Mouse (Mus musculus) ES-Bruce4 (cell line): ENCODE measurements around the gene Gpr31b.
"Not testable (repeated sequence)": the region's sequence is repeated elsewhere in the genome, so short reads cannot be mapped to it uniquely, and the experiment has no call there.

ENCODE experiments used
- CTCF ChIP-seq: IDR thresholded peaks from one replicate; pipeline ENCODE4 v1.8.1; 2011; ENCODE audit warnings: low read depth, low read length
- EP300 ChIP-seq: IDR thresholded peaks from 2 replicates; pipeline ENCODE4 v1.6.1; 2011; ENCODE audit warnings: low read depth, low read length; ENCODE audit not compliant: insufficient read depth
- POLR2A ChIP-seq: IDR thresholded peaks from one replicate; pipeline ENCODE4 v1.8.1; 2011; ENCODE audit warnings: low read length; ENCODE audit not compliant: insufficient read depth

GRCm38 (mm10) chr17:13092960-13093359 is 40.9 kb upstream of the Gpr31b start:
- TF ChIP-seq CTCF, POLR2A, EP300: not testable (repeated sequence)
